Mouse (Mus musculus): Measurements from ENCODE around the gene Hyal3. TPM values are rescaled to one million over a fixed set of nuclear protein-coding genes. Genes with fewer than 3 reads are reported as not detected.
A peak's percentile ranks its signal among the peaks of the same experiment; 100 is the strongest.

The Hyal3 gene
- polyA plus RNA-seq, 1 experiment: 1.1 TPM

DNA sequence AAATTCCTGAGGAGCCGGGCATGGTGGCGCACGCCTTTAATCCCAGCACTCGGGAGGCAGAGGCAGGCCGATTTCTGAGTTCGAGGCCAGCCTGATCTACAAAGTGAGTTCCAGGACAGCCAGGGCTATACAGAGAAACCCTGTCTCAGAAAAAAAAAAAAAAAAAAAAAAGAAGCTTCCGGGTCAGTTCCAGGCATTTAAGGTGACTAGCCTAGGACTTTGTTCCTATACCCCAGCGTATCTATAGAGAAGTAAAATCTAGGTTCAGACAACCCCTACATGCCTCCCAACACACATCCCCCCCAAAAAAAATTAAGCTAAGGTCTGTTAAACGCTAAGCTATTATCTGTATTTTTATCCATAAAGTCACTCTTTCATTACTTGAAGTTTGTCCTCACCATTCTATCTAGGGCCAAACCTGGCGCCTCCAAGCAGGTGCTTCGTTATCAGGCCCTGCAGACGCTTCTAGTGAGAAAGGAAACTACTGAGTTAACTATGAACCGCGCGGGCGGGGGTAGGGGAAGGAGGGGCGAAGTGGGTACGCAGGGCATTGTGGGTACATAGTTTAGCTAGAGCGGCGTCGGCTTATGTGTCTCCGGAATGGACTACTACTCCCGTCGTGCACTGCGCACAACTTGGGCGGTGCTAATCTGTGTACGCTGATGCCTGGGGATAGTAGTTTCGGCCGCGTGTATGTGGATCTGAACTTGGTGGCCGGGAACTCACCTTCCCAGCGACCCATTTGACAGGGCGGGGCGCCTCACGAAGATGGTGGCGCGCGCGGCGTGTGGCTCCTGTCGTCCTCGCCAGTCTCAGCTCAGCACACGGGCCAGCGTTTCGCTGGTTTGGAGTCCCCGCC lies 6.6 kb downstream of the Hyal3 start, which contains the start of gene Ifrd2:
Ifrd2 (plus strand) TSS at position 669 of the 859 bp plus-strand sequence.
- 11% methylated on average over 46 of the region's 46 CpGs for WGBS
- TF ChIP-seq POLR2A (IDR thresholded peaks at IDR 0.05; ENCODE audit: borderline replicate concordance, insufficient read depth, low read length) (peak; percentile 49), CTCF (IDR thresholded peaks at IDR 0.05; ENCODE audit: borderline replicate concordance, insufficient read depth, low read depth, low read length) (no peak)
- Histone ChIP-seq H3K27me3 (ENCODE audit: control insufficient read depth, insufficient read depth, low read length) (no peaks in the 10 kb centered on the region), H3K4me3 (replicated peaks; ENCODE audit: insufficient read depth, low read depth, low read length) (peak within 1 kb of the TSS; percentile 81), H3K4me1 (ENCODE audit: control insufficient read depth, insufficient read depth, low read length) (peaks cover 9% of the 10 kb centered on the region), H3K27ac (ENCODE audit: insufficient read depth, low read length) (no peak within 1 kb of the TSS)
- DNase-seq: peak; percentile 96 to 99

DNA sequence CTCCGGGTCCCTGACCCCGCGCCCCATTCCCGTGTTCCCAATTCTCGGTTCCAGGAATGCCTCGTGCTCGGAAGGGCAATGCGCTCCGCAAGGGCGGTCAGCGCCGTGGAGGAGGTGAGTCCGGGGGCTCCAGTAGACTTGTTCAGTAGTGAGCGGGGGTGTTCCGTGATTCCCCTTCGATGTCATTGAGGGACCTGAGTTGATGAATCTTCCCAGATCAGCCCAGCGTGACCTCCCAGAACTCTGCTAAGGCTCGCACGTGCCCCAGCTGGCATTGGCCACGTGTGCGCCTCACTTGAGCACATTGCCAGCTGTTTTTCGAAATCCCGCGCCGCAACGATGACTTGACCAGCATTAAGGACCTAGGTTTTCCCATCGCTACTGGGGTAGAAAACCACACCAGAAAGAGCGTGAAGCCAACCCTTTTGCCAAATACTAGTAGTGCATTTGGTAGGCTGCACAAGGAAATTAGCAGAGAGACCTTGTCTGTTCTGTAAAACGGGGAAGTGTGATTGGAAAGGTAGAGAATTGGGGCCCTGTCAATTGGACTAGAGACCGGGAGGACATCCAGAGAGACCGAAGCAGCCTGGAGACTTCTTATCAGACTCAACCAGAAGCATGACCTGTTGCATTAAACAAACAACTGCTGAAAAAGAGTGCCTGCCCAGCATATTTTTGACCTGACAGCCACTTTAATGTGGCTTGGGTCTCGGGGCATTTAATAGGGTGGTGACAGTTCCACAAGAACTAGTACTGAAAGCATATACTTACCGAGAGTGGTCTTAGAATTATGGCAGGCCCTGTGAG lies 7.4 kb downstream of the Hyal3 start:
- no peak for DNase-seq
- Histone ChIP-seq H3K27me3 (ENCODE audit: control insufficient read depth, insufficient read depth, low read length) (no peaks in the 10 kb centered on the region), H3K4me1 (ENCODE audit: control insufficient read depth, insufficient read depth, low read length) (peaks cover 18% of the 10 kb centered on the region), H3K27ac (ENCODE audit: insufficient read depth, low read length) (no peak overlapping the region), H3K4me3 (replicated peaks; ENCODE audit: insufficient read depth, low read depth, low read length) (peak overlapping the region; percentile 81)
- WGBS: 3% methylated on average over 33 of the region's 33 CpGs
- no peak for TF ChIP-seq CTCF (IDR thresholded peaks at IDR 0.05; ENCODE audit: borderline replicate concordance, insufficient read depth, low read depth, low read length)
- no peak; the same call in 1 of the 2 replicates for TF ChIP-seq POLR2A (IDR thresholded peaks at IDR 0.05; ENCODE audit: borderline replicate concordance, insufficient read depth, low read length)

DNA sequence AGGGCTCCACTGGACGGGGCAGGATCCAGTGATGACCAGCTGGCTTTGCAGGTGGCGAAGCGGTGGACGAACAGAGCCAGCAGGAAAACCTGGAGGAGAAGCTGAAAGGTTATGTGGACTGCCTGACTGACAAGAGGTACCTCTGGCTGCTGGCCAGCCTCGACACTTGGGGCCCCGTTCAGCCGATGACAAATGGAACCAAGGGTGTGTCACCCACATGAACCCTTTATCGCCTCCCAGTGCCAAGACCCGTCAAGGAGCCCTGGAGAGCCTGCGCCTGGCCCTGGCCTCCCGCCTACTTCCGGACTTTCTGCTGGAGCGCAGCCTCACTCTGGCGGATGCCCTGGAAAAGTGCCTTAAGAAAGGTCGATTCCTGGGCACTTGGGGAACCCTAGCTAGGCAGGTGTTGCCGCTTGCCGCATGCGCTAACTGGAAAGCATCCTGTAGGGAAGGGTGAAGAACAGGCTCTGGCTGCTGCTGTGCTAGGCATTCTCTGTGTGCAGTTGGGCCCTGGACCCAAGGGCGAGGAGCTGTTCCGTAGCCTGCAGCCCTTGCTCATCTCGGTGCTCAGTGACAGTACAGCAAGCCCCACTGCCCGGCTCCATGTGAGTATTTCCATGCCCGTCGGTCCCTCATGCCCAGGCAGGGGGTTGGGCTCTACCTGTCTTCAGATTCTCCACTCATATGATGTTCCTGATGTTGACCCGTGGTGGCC lies 9.6 kb downstream of the Hyal3 start:
- Histone ChIP-seq H3K4me1 (ENCODE audit: control insufficient read depth, insufficient read depth, low read length) (peaks cover 30% of the 10 kb centered on the region), H3K4me3 (replicated peaks; ENCODE audit: insufficient read depth, low read depth, low read length) (no peak overlapping the region), H3K27ac (ENCODE audit: insufficient read depth, low read length) (no peak overlapping the region), H3K27me3 (ENCODE audit: control insufficient read depth, insufficient read depth, low read length) (no peaks in the 10 kb centered on the region)
- TF ChIP-seq CTCF (IDR thresholded peaks at IDR 0.05; ENCODE audit: borderline replicate concordance, insufficient read depth, low read depth, low read length) (no peak), POLR2A (IDR thresholded peaks at IDR 0.05; ENCODE audit: borderline replicate concordance, insufficient read depth, low read length) (no peak)
- 67% methylated on average over 25 of the region's 25 CpGs for WGBS
- DNase-seq: no peak

DNA sequence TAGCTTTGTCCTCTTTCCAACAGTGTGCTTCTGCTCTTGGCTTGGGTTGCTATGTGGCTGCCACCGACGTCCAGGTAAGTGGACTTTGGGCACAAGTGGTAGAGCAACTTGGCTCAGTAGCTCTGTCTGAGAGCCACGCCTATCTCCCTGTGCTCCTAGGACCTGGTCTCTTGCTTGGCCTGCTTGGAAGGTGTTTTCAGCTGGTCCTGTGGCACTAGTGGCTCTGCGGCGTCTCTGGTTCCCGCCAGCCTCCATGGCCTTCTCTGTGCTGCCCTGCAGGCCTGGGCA lies 10.1 kb downstream of the Hyal3 start:
- 92% methylated on average over 6 of the region's 6 CpGs for WGBS
- H3K4me1 ChIP-seq (ENCODE audit: control insufficient read depth, insufficient read depth, low read length): peaks cover 30% of the 10 kb centered on the region
- H3K27ac ChIP-seq (ENCODE audit: insufficient read depth, low read length): no peak overlapping the region
- H3K27me3 ChIP-seq (ENCODE audit: control insufficient read depth, insufficient read depth, low read length): no peaks in the 10 kb centered on the region
- TF ChIP-seq CTCF (IDR thresholded peaks at IDR 0.05; ENCODE audit: borderline replicate concordance, insufficient read depth, low read depth, low read length) (no peak), POLR2A (IDR thresholded peaks at IDR 0.05; ENCODE audit: borderline replicate concordance, insufficient read depth, low read length) (no peak)
- H3K4me3 ChIP-seq (replicated peaks; ENCODE audit: insufficient read depth, low read depth, low read length): no peak overlapping the region
- no peak for DNase-seq

DNA sequence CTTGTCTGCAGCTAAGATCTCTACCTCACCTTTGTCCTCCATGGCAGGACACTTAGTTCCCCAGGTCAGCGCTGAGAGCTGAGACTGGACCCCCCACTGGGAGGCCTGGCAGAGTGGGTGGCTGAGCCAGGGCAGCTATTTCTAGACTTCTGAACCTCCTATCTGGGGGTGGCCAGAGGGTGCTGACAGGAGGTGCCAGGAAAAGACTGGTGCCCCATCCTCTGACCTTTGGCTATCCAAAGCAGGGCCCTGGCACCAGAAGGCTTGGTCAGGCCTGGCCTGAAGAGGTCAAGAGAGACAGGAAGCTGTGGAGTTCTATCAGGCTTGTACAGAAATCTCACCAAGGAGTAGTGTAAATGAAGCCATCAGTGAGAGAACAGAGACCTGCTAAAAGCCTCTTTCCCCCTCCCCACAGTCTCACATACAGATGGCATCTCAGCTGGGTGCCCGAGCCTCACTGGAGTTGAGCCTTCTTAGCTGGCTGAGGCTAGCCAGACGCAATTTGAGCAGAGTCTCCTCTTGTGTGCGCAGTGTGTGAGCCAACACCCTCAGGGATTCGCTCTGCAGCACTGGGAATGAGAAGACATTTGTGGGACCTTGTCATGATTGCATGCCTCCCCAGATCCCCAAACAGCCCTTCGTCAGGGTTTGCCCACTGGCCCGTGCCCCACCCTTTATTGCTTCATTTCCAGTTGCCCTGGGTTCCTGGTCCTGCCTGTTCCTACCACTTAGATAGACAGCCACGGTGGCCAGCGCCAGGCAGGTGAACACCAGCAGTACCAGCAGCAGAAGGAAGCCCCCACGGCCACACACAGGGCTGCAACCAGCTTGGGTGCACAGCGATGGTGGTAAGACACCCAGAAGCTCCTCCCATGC lies 12.7 kb downstream of the Hyal3 start:
- WGBS: 13% methylated on average over 11 of the region's 11 CpGs
- H3K27me3 ChIP-seq (ENCODE audit: control insufficient read depth, insufficient read depth, low read length): no peaks in the 10 kb centered on the region
- H3K4me3 ChIP-seq (replicated peaks; ENCODE audit: insufficient read depth, low read depth, low read length): no peak overlapping the region
- peak; percentile 90 to 93 for DNase-seq
- TF ChIP-seq CTCF (IDR thresholded peaks at IDR 0.05; ENCODE audit: borderline replicate concordance, insufficient read depth, low read depth, low read length): no peak
- no peak for TF ChIP-seq POLR2A (IDR thresholded peaks at IDR 0.05; ENCODE audit: borderline replicate concordance, insufficient read depth, low read length)
- H3K4me1 ChIP-seq (ENCODE audit: control insufficient read depth, insufficient read depth, low read length): peaks cover 40% of the 10 kb centered on the region
- peak overlapping the region; percentile 77 for H3K27ac ChIP-seq (ENCODE audit: insufficient read depth, low read length)

DNA sequence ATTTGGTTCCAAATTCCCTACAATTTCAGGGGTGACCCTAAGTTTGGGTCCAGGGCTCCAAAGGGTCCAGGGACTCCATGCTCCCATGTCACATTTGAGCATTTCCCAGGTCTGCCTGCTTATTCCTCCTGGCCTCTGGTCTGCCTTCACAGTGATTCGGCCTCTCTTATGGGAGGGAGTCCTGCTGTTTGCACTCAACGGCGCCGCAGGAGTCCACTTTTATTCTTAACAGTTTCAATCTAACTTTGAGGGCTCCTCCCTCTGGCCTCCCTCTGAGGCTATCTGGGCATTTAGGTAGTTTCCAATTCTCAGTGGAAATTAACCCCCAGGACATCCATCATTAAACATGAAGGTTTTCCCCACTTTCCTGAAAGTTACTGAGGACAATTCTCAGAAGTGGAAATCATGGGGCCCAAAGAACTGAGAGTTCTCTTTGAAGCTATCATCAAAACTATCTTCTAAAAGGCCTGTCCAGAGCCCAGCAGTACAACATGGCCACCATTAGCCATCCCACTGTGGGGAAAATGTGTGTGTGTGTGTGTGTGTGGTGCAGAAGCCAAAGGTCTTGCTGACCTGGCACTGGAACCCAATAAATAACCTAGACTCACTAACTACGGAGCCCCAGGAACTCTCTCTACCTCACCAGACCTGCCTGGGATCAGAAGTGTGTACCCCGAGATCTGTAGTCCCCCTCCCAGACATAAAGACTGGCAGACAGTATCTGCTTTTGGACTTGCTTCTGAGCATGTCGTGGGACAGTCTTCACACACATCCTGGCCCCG lies 13.9 kb downstream of the Hyal3 start:
- H3K27ac ChIP-seq (ENCODE audit: insufficient read depth, low read length): no peak overlapping the region
- H3K27me3 ChIP-seq (ENCODE audit: control insufficient read depth, insufficient read depth, low read length): no peaks in the 10 kb centered on the region
- 88% methylated on average over 8 of the region's 8 CpGs for WGBS
- no peak for TF ChIP-seq POLR2A (IDR thresholded peaks at IDR 0.05; ENCODE audit: borderline replicate concordance, insufficient read depth, low read length)
- TF ChIP-seq CTCF (IDR thresholded peaks at IDR 0.05; ENCODE audit: borderline replicate concordance, insufficient read depth, low read depth, low read length): no peak
- DNase-seq: no peak
- H3K4me3 ChIP-seq (replicated peaks; ENCODE audit: insufficient read depth, low read depth, low read length): no peak overlapping the region
- H3K4me1 ChIP-seq (ENCODE audit: control insufficient read depth, insufficient read depth, low read length): peaks cover 40% of the 10 kb centered on the region
